Mouse (Mus musculus) liver, postnatal 0 days (tissue): ENCODE results near the gene Tmem183a. TPM values are rescaled to one million over a fixed set of nuclear protein-coding genes. Genes with fewer than 3 reads are reported as not detected.

Experiments used
- ATAC-seq: fragments of 200-750 bp; cut with Nextera tagmentation; 2 replicates; pipeline ENCODE4 v1.8.0; 2017; ENCODE audit warnings: mild to moderate bottlenecking, moderate library complexity
- DNase-seq: peaks from one replicate; pipeline ENCODE4 v3.0.0-alpha.2; 2016
- H3K27ac ChIP-seq: fragments of 300-500 bp; sonication (generic); 2 replicates; pipeline ENCODE4 v1.5.1; 2014; ENCODE audit warnings: antibody characterized with exemption, moderate library complexity, mild to moderate bottlenecking, low read depth
- H3K27me3 ChIP-seq: fragments of 300-500 bp; sonication (generic); 2 replicates; pipeline ENCODE4 v1.6.1; 2014; ENCODE audit warnings: low read length, control low read depth, mixed read lengths; ENCODE audit not compliant: insufficient read depth
- H3K36me3 ChIP-seq: fragments of 300-500 bp; sonication (generic); replicated peaks from 2 replicates; pipeline ENCODE4 v1.6.1; 2014; ENCODE audit warnings: mild to moderate bottlenecking, control low read depth, low read length, moderate library complexity, mixed read lengths; ENCODE audit not compliant: insufficient read depth
- H3K4me1 ChIP-seq: fragments of 300-500 bp; sonication (generic); 2 replicates; pipeline ENCODE4 v1.6.1; 2014; ENCODE audit warnings: antibody characterized with exemption, mild to moderate bottlenecking, control low read depth; ENCODE audit not compliant: insufficient read depth
- H3K4me2 ChIP-seq: fragments of 300-500 bp; sonication (generic); 2 replicates; pipeline ENCODE4 v1.6.1; 2014; ENCODE audit warnings: low read depth, mild to moderate bottlenecking, low read length, moderate library complexity, mixed read lengths
- H3K4me3 ChIP-seq: fragments of 300-500 bp; sonication (generic); 2 replicates; pipeline ENCODE4 v1.5.1; 2014; ENCODE audit warnings: low read depth, low read length
- H3K9ac ChIP-seq: fragments of 300-500 bp; sonication (generic); replicated peaks from 2 replicates; pipeline ENCODE4 v1.6.1; 2014; ENCODE audit warnings: mild to moderate bottlenecking, moderate library complexity
- H3K9me3 ChIP-seq: fragments of 300-500 bp; sonication (generic); 2 replicates; pipeline ENCODE4 v1.6.1; 2016; ENCODE audit warnings: mild to moderate bottlenecking, control low read depth, low read length, mixed read lengths
- CTCF ChIP-seq: sonication (generic); IDR thresholded peaks from 2 replicates; pipeline ENCODE4 v1.5.1; 2016; ENCODE audit warnings: antibody characterized with exemption, low read depth
- EP300 ChIP-seq: IDR thresholded peaks from 2 replicates; pipeline ENCODE4 v1.6.1; 2016; ENCODE audit warnings: antibody characterized with exemption, low read depth, mild to moderate bottlenecking
- WGBS: fragments of 180-500 bp; shearing (Covaris S2); extraction: QIAGEN DNeasy Blood & Tissue Kit; methylation state at CpG from one replicate; pipeline ENCODE4 v1.1.7; 2014; ENCODE audit not compliant: insufficient replicate concordance; 5-methylcytosine and 5-hydroxymethylcytosine counted together
- polyA plus RNA-seq: library from polyadenylated mRNA; unstranded; fragments of >200 nt; fragmentation: Nextera tagmentation; extraction: Ambion mirVana; gene quantifications from 2 replicates; pipeline ENCODE4 v1.2.1, GENCODE M21; 2015

Gene Tmem183a
- polyA plus RNA-seq, 1 experiment from 2014 or later, result 46.1 TPM

GRCm38 (mm10) chr1:134335924-134336810 lies 25.6 kb downstream of the Tmem183a start:
- ATAC-seq, result no peak
- TF ChIP-seq CTCF, result no peak
- TF ChIP-seq EP300, result no peak
- H3K36me3 ChIP-seq, result no peaks in the 10 kb centered on the region

DNA sequence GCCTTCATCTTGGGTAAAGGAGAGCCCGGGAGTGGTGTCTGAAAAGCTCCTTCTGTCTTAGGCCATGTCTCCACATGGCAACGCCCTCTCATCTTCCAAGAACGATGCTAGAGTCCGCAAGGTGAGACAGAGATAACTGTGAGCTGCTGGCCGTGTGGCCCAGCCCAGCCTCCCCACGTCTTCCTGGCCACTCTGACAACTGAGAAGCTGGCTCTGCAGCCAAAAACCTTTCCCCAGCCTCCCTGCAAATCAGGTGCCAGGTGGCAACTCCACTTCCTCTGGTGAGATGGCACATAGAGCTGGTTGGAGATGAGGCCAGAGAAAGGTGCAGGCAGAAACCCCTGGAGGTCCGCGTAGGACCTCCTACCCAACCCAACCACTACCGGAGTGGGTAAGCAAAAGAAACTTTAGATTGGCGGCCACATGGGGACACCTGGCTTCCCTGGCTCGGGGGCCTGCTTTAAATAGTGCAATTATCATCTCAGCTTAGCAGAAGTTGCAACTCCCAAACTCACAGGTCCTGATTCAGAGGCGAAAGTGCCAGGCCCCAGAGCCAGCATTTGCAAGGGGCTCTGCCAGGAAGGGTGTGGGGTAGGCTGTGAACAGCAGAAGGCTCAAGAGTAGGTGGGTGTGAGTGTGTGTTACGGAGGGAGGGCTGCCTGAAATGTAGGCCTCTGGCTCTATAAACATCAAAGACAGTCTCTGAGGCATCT lies 26.4 kb downstream of the Tmem183a start:
- Histone ChIP-seq H3K4me1 (peaks cover 6% of the 10 kb centered on the region; the same call in 1 of the 2 replicates), H3K9me3 (no peaks in the 10 kb centered on the region), H3K27ac (no peak overlapping the region), H3K9ac (no peak overlapping the region), H3K27me3 (0 out of 2 replicates have a peak, but pooled peaks cover 6% of the 10 kb centered on the region), H3K36me3 (no peaks in the 10 kb centered on the region), H3K4me2 (no peak overlapping the region), H3K4me3 (no peak overlapping the region)
- no peak for ATAC-seq
- TF ChIP-seq CTCF (no peak), EP300 (no peak)
- WGBS, result 64% methylated on average over 13 of the region's 13 CpGs
- DNase-seq, result peak; percentile 10

More at GRCm38 (mm10) chr1:134335924-134336810, 25.6 kb downstream of the Tmem183a start:
- Histone ChIP-seq H3K27me3 (0 out of 2 replicates have a peak, but pooled peaks cover 6% of the 10 kb centered on the region), H3K27ac (no peak overlapping the region), H3K4me1 (peaks cover 6% of the 10 kb centered on the region; the same call in 1 of the 2 replicates), H3K4me3 (no peak overlapping the region), H3K4me2 (no peak overlapping the region), H3K9ac (no peak overlapping the region), H3K9me3 (no peaks in the 10 kb centered on the region)
- peak; percentile 10 for DNase-seq
- WGBS, result 77% methylated on average over 12 of the region's 12 CpGs

- H3K4me2 ChIP-seq, result no peak overlapping the region
- H3K9ac ChIP-seq, result no peak overlapping the region
- no peaks in the 10 kb centered on the region for H3K9me3 ChIP-seq
- DNase-seq (peak; percentile 8), ATAC-seq (no peak)
- WGBS, result 47% methylated on average over 7 of the region's 7 CpGs
- no peak overlapping the region for H3K27ac ChIP-seq
- 0 out of 2 replicates have a peak, but pooled peaks cover 6% of the 10 kb centered on the region for H3K27me3 ChIP-seq
- H3K4me1 ChIP-seq, result peaks cover 6% of the 10 kb centered on the region; the same call in 1 of the 2 replicates
- no peaks in the 10 kb centered on the region for H3K36me3 ChIP-seq
- no peak for TF ChIP-seq EP300
- no peak for TF ChIP-seq CTCF
- no peak overlapping the region for H3K4me3 ChIP-seq
These were observed 27.5 kb downstream of the Tmem183a start for GRCm38 (mm10) chr1:134334111-134334827.

DNA sequence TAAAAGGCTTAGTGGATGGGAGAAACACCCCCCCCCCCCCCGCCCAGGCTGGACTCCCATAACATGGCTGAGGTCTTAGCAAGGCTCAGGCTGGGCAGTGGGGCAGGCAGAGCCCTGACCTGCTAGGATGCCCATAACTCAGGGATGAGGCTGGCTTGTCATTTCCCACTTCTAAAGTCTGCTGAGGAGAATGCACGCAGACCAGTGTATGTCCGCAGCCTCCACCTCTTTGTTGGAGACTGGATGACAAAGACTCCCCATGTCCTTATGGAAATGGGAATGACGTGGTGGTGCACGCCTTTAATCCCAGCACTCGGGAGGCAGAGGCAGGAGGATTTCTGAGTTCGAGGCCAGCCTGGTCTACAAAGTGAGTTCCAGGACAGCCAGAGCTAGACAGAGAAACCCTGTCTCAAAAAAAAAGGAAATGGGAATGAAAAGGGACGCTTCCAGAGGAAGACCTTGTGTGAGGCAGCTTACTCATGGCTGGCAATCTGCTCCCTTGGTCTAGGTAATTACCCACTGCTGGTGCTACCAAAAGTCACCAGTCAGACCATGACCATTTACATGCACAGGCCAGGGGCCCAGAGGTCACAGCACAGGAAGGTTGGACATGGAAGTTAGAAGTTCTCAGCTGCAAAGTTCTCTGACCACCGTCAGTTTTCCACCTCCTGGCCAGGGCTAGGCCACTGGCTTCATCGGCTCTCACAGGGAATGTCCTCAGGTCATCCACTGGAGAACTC lies 28.2 kb downstream of the Tmem183a start:
- H3K4me3 ChIP-seq, result no peak overlapping the region
- H3K9ac ChIP-seq, result no peak overlapping the region
- ATAC-seq (no peak), DNase-seq (no peak)
- H3K27ac ChIP-seq, result no peak overlapping the region
- H3K36me3 ChIP-seq, result no peaks in the 10 kb centered on the region
- H3K9me3 ChIP-seq, result no peaks in the 10 kb centered on the region
- peaks cover 6% of the 10 kb centered on the region; the same call in 1 of the 2 replicates for H3K4me1 ChIP-seq
- H3K4me2 ChIP-seq, result no peak overlapping the region
- TF ChIP-seq CTCF (no peak), EP300 (no peak)
- 71% methylated on average over 9 of the region's 10 CpGs for WGBS
- 0 out of 2 replicates have a peak, but pooled peaks cover 6% of the 10 kb centered on the region for H3K27me3 ChIP-seq

DNA sequence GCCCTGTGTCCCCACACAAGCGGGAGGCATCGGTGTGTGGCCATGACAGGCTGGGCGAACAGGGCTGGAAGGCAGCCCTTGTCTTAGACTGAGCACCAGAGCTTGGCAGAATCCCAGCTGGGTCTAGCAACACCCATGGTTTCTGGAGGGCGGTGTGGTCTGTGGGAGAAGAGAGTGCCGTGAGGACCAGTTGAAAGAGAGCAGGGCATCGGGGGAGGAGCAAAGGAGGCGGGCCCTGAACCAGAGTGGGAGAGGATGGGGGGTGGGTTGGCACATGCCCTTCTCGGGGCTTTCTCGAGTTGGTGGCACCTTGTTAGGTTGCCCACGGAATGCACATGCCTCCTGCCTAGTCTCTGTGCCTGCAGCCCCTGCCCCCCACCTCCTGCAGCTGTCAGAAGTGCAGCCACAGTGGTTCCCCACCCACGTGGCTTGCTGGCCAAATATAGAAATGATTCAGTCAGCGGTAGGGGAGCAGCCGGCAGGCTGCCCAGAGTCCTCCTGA lies 29.0 kb downstream of the Tmem183a start, which contains the start of gene Ppfia4:
TSS of gene Ppfia4 (minus strand) at position 159 of the 502 bp plus-strand sequence.
- Histone ChIP-seq H3K9ac (no peak within 1 kb of the TSS), H3K27me3 (0 out of 2 replicates have a peak, but pooled peaks cover 6% of the 10 kb centered on the region), H3K9me3 (no peaks in the 10 kb centered on the region), H3K4me3 (no peak within 1 kb of the TSS), H3K4me2 (no peak within 1 kb of the TSS), H3K27ac (no peak within 1 kb of the TSS), H3K36me3 (no peaks in the 10 kb centered on the region), H3K4me1 (peaks cover 6% of the 10 kb centered on the region; the same call in 1 of the 2 replicates)
- TF ChIP-seq CTCF, result no peak
- no peak for TF ChIP-seq EP300
- ATAC-seq (no peak), DNase-seq (no peak)
- 24% methylated on average over 13 of the region's 13 CpGs for WGBS
